In genomic region chr1:152019196-152019595, GRCm38 (mm10) we compare ENCODE assay signal across 8 mouse cellular contexts.
DNase-seq lines count a peak whose midpoint lies in the region; ATAC-seq and TF ChIP-seq lines count a peak whose summit lies in the region.

No protein-coding gene starts in this region.

- peaks cover 4% of the 10 kb centered on the region; the same call in 1 of the 2 replicates for H3K4me1 ChIP-seq in lung, embryonic 14.5 days (ENCODE audit: insufficient read depth)
- H3K4me1 ChIP-seq in lung, adult 2 months (ENCODE audit: control insufficient read depth, insufficient read depth, low read length): peaks cover 14% of the 10 kb centered on the region
- H3K4me1 ChIP-seq in limb, embryonic 13.5 days: peaks cover 19% of the 10 kb centered on the region
- peaks cover 2% of the 10 kb centered on the region; the same call in 1 of the 2 replicates for H3K4me1 ChIP-seq in small intestine, adult 2 months (ENCODE audit: control insufficient read depth, insufficient read depth, insufficient read length, low read length)

- peak; percentile 75 for DNase-seq in lung, embryonic 14.5 days
- no peak for DNase-seq in lung, adult 2 months
- DNase-seq in forelimb bud, embryonic 11.5 days (ENCODE audit: low read depth, low spot score): peak; percentile 36
- DNase-seq in spleen, postnatal 4 days (ENCODE audit: low spot score in 2 of 2): no peak
- no peak for DNase-seq in urinary bladder, postnatal 4 days (ENCODE audit: low spot score in 2 of 2)
- DNase-seq in left cerebral cortex, postnatal 25 days (ENCODE audit: low spot score in 2 of 2): no peak

- H3K9ac ChIP-seq in lung, embryonic 14.5 days: no peak overlapping the region
- no peak overlapping the region for H3K9ac ChIP-seq in limb, embryonic 13.5 days

- no peak for TF ChIP-seq POLR2A in lung, adult 2 months (IDR thresholded peaks at IDR 0.05; ENCODE audit: borderline replicate concordance, extremely low read depth, low read depth, low read length)
- no peak for TF ChIP-seq POLR2A in small intestine, adult 2 months (IDR thresholded peaks at IDR 0.05; ENCODE audit: low read depth, low read length)

- no peak overlapping the region; the same call in 1 of the 2 replicates for H3K4me2 ChIP-seq in lung, embryonic 14.5 days
- no peak overlapping the region for H3K4me2 ChIP-seq in limb, embryonic 13.5 days (replicated peaks)

- H3K27ac ChIP-seq in lung, embryonic 14.5 days (ENCODE audit: low read depth): no peak overlapping the region
- H3K27ac ChIP-seq in limb, embryonic 13.5 days: no peak overlapping the region
- no peak overlapping the region for H3K27ac ChIP-seq in small intestine, adult 2 months (ENCODE audit: insufficient read depth, low read depth, low read length)

- H3K4me3 ChIP-seq in lung, embryonic 14.5 days (ENCODE audit: low read depth, low read length): no peak overlapping the region
- no peak overlapping the region for H3K4me3 ChIP-seq in lung, adult 2 months (replicated peaks; ENCODE audit: extremely low read depth, low read depth, low read length)
- H3K4me3 ChIP-seq in limb, embryonic 13.5 days: no peak overlapping the region
- H3K4me3 ChIP-seq in small intestine, adult 2 months (ENCODE audit: low read depth, low read length): no peak overlapping the region

- WGBS in lung, embryonic 14.5 days: 21% methylated on average over 5 of the region's 5 CpGs
- 16% methylated on average over 5 of the region's 5 CpGs for WGBS in lung, adult 2 months
- 12% methylated on average over 5 of the region's 5 CpGs for WGBS in limb, embryonic 13.5 days
- 47% methylated on average over 5 of the region's 5 CpGs for WGBS in small intestine, adult 2 months

- no peaks in the 10 kb centered on the region for H3K36me3 ChIP-seq in lung, embryonic 14.5 days (ENCODE audit: insufficient read depth)
- 0 out of 2 replicates have a peak, but pooled peaks cover 3% of the 10 kb centered on the region for H3K36me3 ChIP-seq in limb, embryonic 13.5 days
- H3K36me3 ChIP-seq in small intestine, adult 2 months (ENCODE audit: control insufficient read depth, insufficient read depth, low read length): no peaks in the 10 kb centered on the region

- peak; percentile 38; the same call in 1 of the 2 replicates for TF ChIP-seq CTCF in lung, embryonic 14.5 days (IDR thresholded peaks at IDR 0.05; ENCODE audit: low read depth)
- TF ChIP-seq CTCF in lung, adult 2 months (IDR thresholded peaks at IDR 0.05; ENCODE audit: insufficient read depth, low read length): no peak
- TF ChIP-seq CTCF in small intestine, adult 2 months (IDR thresholded peaks at IDR 0.05; ENCODE audit: extremely low read depth, insufficient read length, insufficient replicate concordance, low read depth, low read length): peak; percentile 6; the same call in 1 of the 2 replicates

- peak; percentile 84 for ATAC-seq in lung, embryonic 14.5 days (ENCODE audit: insufficient read depth)
- 0 out of 2 replicates have a peak, but pooled peaks have one; percentile 24 for ATAC-seq in limb, embryonic 13.5 days (ENCODE audit: low FRiP score, low read depth)

- H3K27me3 ChIP-seq in lung, embryonic 14.5 days (ENCODE audit: insufficient read depth, low read length): no peaks in the 10 kb centered on the region
- no peaks in the 10 kb centered on the region for H3K27me3 ChIP-seq in limb, embryonic 13.5 days
- no peaks in the 10 kb centered on the region for H3K27me3 ChIP-seq in small intestine, adult 2 months (ENCODE audit: control insufficient read depth, insufficient read depth, low read length)

- no peaks in the 10 kb centered on the region for H3K9me3 ChIP-seq in lung, embryonic 14.5 days (ENCODE audit: low read depth, low read length)
- H3K9me3 ChIP-seq in limb, embryonic 13.5 days: no peaks in the 10 kb centered on the region

- intact Hi-C loops in left cerebral cortex, postnatal 25 days (cut with DNase I): no loop called here

Comparison
In these comparisons a context has a peak if more than half of its experiments do, and no peak if none do; other contexts are left out.
1. DNase-seq: peak in lung, embryonic 14.5 days (single experiment) and forelimb bud, embryonic 11.5 days (single experiment); none in lung, adult 2 months (single experiment), spleen, postnatal 4 days (0 of 2), urinary bladder, postnatal 4 days (0 of 2) and left cerebral cortex, postnatal 25 days (0 of 2).